Mouse (Mus musculus) liver, adult (tissue): ENCODE measurements around the gene Prr19.

ENCODE experiments used
- GATA4 ChIP-seq: IDR thresholded peaks from 2 replicates; pipeline ENCODE4 v1.6.1; 2014; ENCODE audit warnings: mild to moderate bottlenecking, low read length; ENCODE audit not compliant: insufficient replicate concordance

Gene Prr19

GRCm38 (mm10) chr7:25283637-25284036 is 17.6 kb upstream of the Prr19 start:
- no peak for TF ChIP-seq GATA4

- no peak for TF ChIP-seq GATA4
Observed at GRCm38 (mm10) chr7:25284171-25284570, 17.0 kb upstream of the Prr19 start.

GRCm38 (mm10) chr7:25284766-25285165 is 16.4 kb upstream of the Prr19 start:
- no peak for TF ChIP-seq GATA4

GRCm38 (mm10) chr7:25285511-25286238 is 15.5 kb upstream of the Prr19 start:
- TF ChIP-seq GATA4, result no peak

GRCm38 (mm10) chr7:25286989-25287388 is 14.2 kb upstream of the Prr19 start:
- no peak for TF ChIP-seq GATA4

GRCm38 (mm10) chr7:25288011-25288410 is 13.2 kb upstream of the Prr19 start:
- TF ChIP-seq GATA4, result no peak

GRCm38 (mm10) chr7:25288721-25289120 is 12.5 kb upstream of the Prr19 start:
- TF ChIP-seq GATA4, result no peak

GRCm38 (mm10) chr7:25289925-25290324 is 11.3 kb upstream of the Prr19 start:
- TF ChIP-seq GATA4, result no peak

- TF ChIP-seq GATA4, result no peak
Observed at GRCm38 (mm10) chr7:25290463-25290862, 10.7 kb upstream of the Prr19 start.

GRCm38 (mm10) chr7:25290911-25291310 is 10.3 kb upstream of the Prr19 start:
- no peak for TF ChIP-seq GATA4

GRCm38 (mm10) chr7:25292107-25292506 is 9.1 kb upstream of the Prr19 start:
- TF ChIP-seq GATA4, result no peak

- TF ChIP-seq GATA4, result no peak
Observed at GRCm38 (mm10) chr7:25293191-25293739, 7.9 kb upstream of the Prr19 start.

GRCm38 (mm10) chr7:25294495-25294894 is 6.7 kb upstream of the Prr19 start:
- no peak for TF ChIP-seq GATA4

GRCm38 (mm10) chr7:25294960-25295722 is 6.1 kb upstream of the Prr19 start:
- no peak for TF ChIP-seq GATA4

- TF ChIP-seq GATA4, result no peak; the same call in 1 of the 2 replicates
Observed at GRCm38 (mm10) chr7:25296945-25297453, 4.2 kb upstream of the Prr19 start.
